ENCODE assay signal across 17 mouse cellular contexts in the genomic region with DNA sequence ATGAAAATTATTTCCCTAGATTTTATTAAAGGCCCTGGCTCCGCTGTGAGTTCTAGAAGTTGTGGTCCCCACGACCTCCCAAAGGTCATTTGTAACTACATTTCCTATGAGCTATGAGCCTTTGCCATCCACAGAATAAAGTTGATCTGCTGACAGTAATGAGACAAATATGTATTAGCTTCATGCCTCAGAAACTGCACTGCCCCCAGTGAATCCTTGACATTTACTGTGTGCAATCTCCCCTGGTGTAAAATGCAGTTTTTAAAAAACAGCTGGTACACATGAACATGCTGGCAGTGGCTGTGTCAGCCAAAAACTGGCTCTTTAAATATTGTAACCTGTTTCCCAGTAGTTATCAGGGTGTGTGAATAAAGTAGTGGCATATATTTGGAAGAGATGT.
"Had no signal": no experiment of that assay in that cellular context is flagged by ENCODE, and none has a peak within 500 bp of the region (broad histone marks: within the 10 kb centered on the region; RNA-seq: fewer than 3 reads in every experiment).

No protein-coding gene starts in this region.

- DNase-seq: gastrocnemius, postnatal 14 days; gastrocnemius, postnatal 36 days; heart, adult 11 months; heart, adult 2 months; heart, postnatal 14 days; heart, postnatal 36 days; kidney, adult 11 months; kidney, adult 2 months; kidney, adult 9 months; kidney, postnatal 10 days; kidney, postnatal 25 days; kidney, postnatal 4 days; liver; liver, embryonic 13.5 days; liver, postnatal 0 days had no signal

- ATAC-seq: hindbrain, postnatal 0 days; intestine, embryonic 16.5 days; liver, postnatal 0 days had no signal
